Mouse (Mus musculus): ENCODE data around the gene Ddx21.

GRCm38 (mm10) chr10:62544316-62544715, 57.8 kb downstream of the Ddx21 start:
- TF ChIP-seq CTCF (IDR thresholded peaks at IDR 0.05; ENCODE audit: borderline replicate concordance, insufficient read depth, low read depth, low read length) = no peak
- no peak for TF ChIP-seq POLR2A (IDR thresholded peaks at IDR 0.05; ENCODE audit: borderline replicate concordance, insufficient read depth, low read length)

Measured in cerebellum, adult 2 months (tissue).